ENCODE assay signal across 15 mouse cellular contexts in the genomic region with DNA sequence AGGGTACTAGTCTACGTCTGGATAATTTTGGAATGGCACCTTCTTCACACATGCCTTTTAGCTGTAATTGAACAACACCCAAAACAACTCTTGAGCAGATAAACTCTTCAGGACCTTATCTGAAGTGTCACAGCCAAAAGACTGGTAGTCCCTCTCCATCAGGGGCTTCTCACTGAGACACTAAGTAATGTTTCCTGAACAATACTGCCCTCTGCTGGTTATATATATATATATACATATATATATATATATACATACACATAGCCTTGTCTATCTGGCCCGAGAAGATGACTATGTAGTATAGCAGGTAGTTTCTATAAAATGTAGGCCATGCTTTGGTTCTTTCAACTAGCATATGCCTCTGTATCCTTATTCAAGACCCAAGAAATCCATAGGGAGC. TPM values are rescaled to one million over a fixed set of nuclear protein-coding genes. Genes with fewer than 3 reads are reported as not detected.
A peak's percentile ranks its signal among the peaks of the same experiment; 100 is the strongest.
DNase-seq lines count a peak whose midpoint lies in the region; ATAC-seq and TF ChIP-seq lines count a peak whose summit lies in the region.
"Had no signal": no experiment of that assay in that cellular context is flagged by ENCODE, and none has a peak within 500 bp of the region (broad histone marks: within the 10 kb centered on the region; RNA-seq: fewer than 3 reads in every experiment).

No protein-coding gene starts in this region.

- no peaks in the 10 kb centered on the region for H3K27me3 ChIP-seq in hindbrain, embryonic 14.5 days (ENCODE audit: control insufficient read depth, insufficient read depth, low read length)
- H3K27me3 ChIP-seq in hindbrain, embryonic 12.5 days, result no peaks in the 10 kb centered on the region
- H3K27me3 ChIP-seq in E14TG2a.4 (ENCODE audit: insufficient read depth, low read length), result no peaks in the 10 kb centered on the region
- no peaks in the 10 kb centered on the region for H3K27me3 ChIP-seq in embryonic facial prominence, embryonic 14.5 days (replicated peaks; ENCODE audit: control insufficient read depth, insufficient read depth, low read length)
- H3K27me3 ChIP-seq: midbrain, embryonic 12.5 days had no signal

- H3K9ac ChIP-seq in hindbrain, embryonic 14.5 days, result no peak overlapping the region
- H3K9ac ChIP-seq in hindbrain, embryonic 12.5 days, result no peak overlapping the region
- no peak overlapping the region for H3K9ac ChIP-seq in embryonic facial prominence, embryonic 14.5 days (ENCODE audit: low read depth, low read length)
- H3K9ac ChIP-seq: liver, embryonic 15.5 days; midbrain, embryonic 12.5 days had no signal

- no peaks in the 10 kb centered on the region for H3K36me3 ChIP-seq in hindbrain, embryonic 14.5 days (replicated peaks; ENCODE audit: control insufficient read depth, insufficient read depth)
- no peaks in the 10 kb centered on the region for H3K36me3 ChIP-seq in hindbrain, embryonic 12.5 days
- no peaks in the 10 kb centered on the region for H3K36me3 ChIP-seq in E14TG2a.4 (ENCODE audit: insufficient read depth, low read length)
- no peaks in the 10 kb centered on the region for H3K36me3 ChIP-seq in embryonic facial prominence, embryonic 14.5 days (ENCODE audit: control insufficient read depth, insufficient read depth, low read length)
- H3K36me3 ChIP-seq: liver, embryonic 15.5 days; midbrain, embryonic 12.5 days had no signal

- H3K9me3 ChIP-seq in hindbrain, embryonic 14.5 days (ENCODE audit: control insufficient read depth, low read length), result no peaks in the 10 kb centered on the region
- H3K9me3 ChIP-seq in hindbrain, embryonic 12.5 days (replicated peaks), result no peaks in the 10 kb centered on the region
- H3K9me3 ChIP-seq in E14TG2a.4 (ENCODE audit: low read length), result peaks cover 15% of the 10 kb centered on the region; the same call in 1 of the 2 replicates
- H3K9me3 ChIP-seq in embryonic facial prominence, embryonic 14.5 days (ENCODE audit: control insufficient read depth, low read length), result no peaks in the 10 kb centered on the region
- H3K9me3 ChIP-seq: liver, embryonic 15.5 days; midbrain, embryonic 12.5 days had no signal

- no peak overlapping the region for H3K27ac ChIP-seq in hindbrain, embryonic 14.5 days
- H3K27ac ChIP-seq in hindbrain, embryonic 12.5 days, result no peak overlapping the region
- no peak overlapping the region for H3K27ac ChIP-seq in embryonic facial prominence, embryonic 14.5 days (replicated peaks; ENCODE audit: low read depth, low read length)
- H3K27ac ChIP-seq: liver, embryonic 15.5 days; midbrain, embryonic 12.5 days had no signal

- peak; percentile 75 for DNase-seq in hindbrain, embryonic 14.5 days (ENCODE audit: low spot score)
- peak; percentile 19 for DNase-seq in 3T3-L1 (ENCODE audit: low read depth, low spot score)
- DNase-seq in embryonic facial prominence, embryonic 14.5 days (ENCODE audit: low spot score), result peak; percentile 71
- no peak for DNase-seq in ovary, adult 18-20 months (ENCODE audit: low spot score)
- DNase-seq in layer of hippocampus, adult 11-12 months (ENCODE audit: low spot score), result no peak
- DNase-seq: thymus, postnatal 36 days had no signal

- no peak overlapping the region for H3K4me3 ChIP-seq in hindbrain, embryonic 14.5 days (replicated peaks; ENCODE audit: low read length)
- H3K4me3 ChIP-seq in hindbrain, embryonic 12.5 days, result no peak overlapping the region
- no peak overlapping the region for H3K4me3 ChIP-seq in E14TG2a.4 (replicated peaks; ENCODE audit: low read length)
- H3K4me3 ChIP-seq in embryonic facial prominence, embryonic 14.5 days (ENCODE audit: low read depth, low read length), result no peak overlapping the region
- H3K4me3 ChIP-seq: erythroblast, embryonic 14.5 days; liver, embryonic 15.5 days; midbrain, embryonic 12.5 days had no signal

- H3K4me1 ChIP-seq in hindbrain, embryonic 14.5 days (replicated peaks; ENCODE audit: control insufficient read depth, insufficient read depth, low read length), result no peaks in the 10 kb centered on the region
- H3K4me1 ChIP-seq in hindbrain, embryonic 12.5 days, result no peaks in the 10 kb centered on the region
- peaks cover 3% of the 10 kb centered on the region for H3K4me1 ChIP-seq in E14TG2a.4 (replicated peaks; ENCODE audit: low read depth, low read length)
- H3K4me1 ChIP-seq in embryonic facial prominence, embryonic 14.5 days (ENCODE audit: control insufficient read depth, insufficient read depth, low read length), result no peaks in the 10 kb centered on the region
- H3K4me1 ChIP-seq: liver, embryonic 15.5 days; midbrain, embryonic 12.5 days had no signal

- WGBS in hindbrain, embryonic 14.5 days, result 69% methylated on average over 2 of the region's 2 CpGs
- WGBS in hindbrain, embryonic 12.5 days, result 56% methylated on average over 2 of the region's 2 CpGs
- 49% methylated on average over 2 of the region's 2 CpGs for WGBS in embryonic facial prominence, embryonic 14.5 days

- peak; percentile 13; the same call in 1 of the 2 replicates for TF ChIP-seq CTCF in E14TG2a.4 (conservative IDR thresholded peaks at IDR 0.05; ENCODE audit: low read length)

- peak; percentile 59; the same call in 1 of the 2 replicates for ATAC-seq in hindbrain, embryonic 14.5 days (ENCODE audit: low FRiP score)
- no peak for ATAC-seq in hindbrain, embryonic 12.5 days (ENCODE audit: low FRiP score)
- ATAC-seq in embryonic facial prominence, embryonic 14.5 days (ENCODE audit: low read depth), result peak; percentile 50
- ATAC-seq in granulocyte monocyte progenitor cell, adult 5-6 weeks (replicated peaks; ENCODE audit: poor library complexity, severe bottlenecking), result no peak
- ATAC-seq: inflammation-experienced regulatory T-cells, adult 6 months had no signal

- no peak overlapping the region for H3K4me2 ChIP-seq in hindbrain, embryonic 14.5 days (replicated peaks)
- no peak overlapping the region for H3K4me2 ChIP-seq in hindbrain, embryonic 12.5 days (replicated peaks)
- no peak overlapping the region for H3K4me2 ChIP-seq in embryonic facial prominence, embryonic 14.5 days (ENCODE audit: low read depth, low read length)
- H3K4me2 ChIP-seq: liver, embryonic 15.5 days; midbrain, embryonic 12.5 days had no signal

RNA-seq across cellular contexts. Expression of a gene that starts 17.5 kb away (rescaled TPM):
- polyA plus RNA-seq in hindbrain, embryonic 14.5 days (2014; fragmentation: Nextera tagmentation; extraction: Ambion mirVana), result not detected in 2 replicates
- polyA plus RNA-seq in hindbrain, embryonic 12.5 days (2016; fragmentation: Nextera tagmentation; extraction: Ambion mirVana), result 0.17 TPM in 1 of 2 replicates, not detected in the other
- polyA plus RNA-seq in embryonic facial prominence, embryonic 14.5 days (2014; fragmentation: Nextera tagmentation; extraction: Ambion mirVana), result not detected in 2 replicates
- total RNA-seq in granulocyte monocyte progenitor cell, adult 5-6 weeks (2014; fragmentation: Nextera tagmentation), result not detected in 2 replicates
- not detected in 2 replicates for total RNA-seq in granulocyte monocyte progenitor cell, adult 5-6 weeks (2017)
- total RNA-seq: heart, adult 18-20 months; layer of hippocampus, postnatal 14 days had no signal
- polyA plus RNA-seq: erythroblast, embryonic 14.5 days; inflammation-experienced regulatory T-cells, adult 6 months; liver, embryonic 15.5 days; midbrain, embryonic 12.5 days had no signal

RNA-seq across cellular contexts. Expression of a gene that starts 29.8 kb away (rescaled TPM):
- 32.5 TPM in 2 replicates for polyA plus RNA-seq in hindbrain, embryonic 14.5 days (2014; fragmentation: Nextera tagmentation; extraction: Ambion mirVana)
- 21.8 and 23.6 TPM in 2 replicates for polyA plus RNA-seq in hindbrain, embryonic 12.5 days (2016; fragmentation: Nextera tagmentation; extraction: Ambion mirVana)
- 24.7 and 30.3 TPM in 2 replicates for polyA plus RNA-seq in embryonic facial prominence, embryonic 14.5 days (2014; fragmentation: Nextera tagmentation; extraction: Ambion mirVana)
- total RNA-seq in granulocyte monocyte progenitor cell, adult 5-6 weeks (2014; fragmentation: Nextera tagmentation), result not detected in 2 replicates
- not detected in 2 replicates for total RNA-seq in granulocyte monocyte progenitor cell, adult 5-6 weeks (2017)

Comparison
In these comparisons a context has a peak if more than half of its experiments do, and no peak if none do; other contexts are left out.
1. ATAC-seq: peak in hindbrain, embryonic 14.5 days (single experiment) and embryonic facial prominence, embryonic 14.5 days (single experiment); none in hindbrain, embryonic 12.5 days (single experiment) and granulocyte monocyte progenitor cell, adult 5-6 weeks (single experiment).
2. DNase-seq: peak in hindbrain, embryonic 14.5 days (single experiment), 3T3-L1 (single experiment) and embryonic facial prominence, embryonic 14.5 days (single experiment); none in ovary, adult 18-20 months (single experiment) and layer of hippocampus, adult 11-12 months (single experiment).